Mouse (Mus musculus) layer of hippocampus, postnatal 14 days (tissue): ENCODE results near the gene Slc39a7. TPM values are rescaled to one million over a fixed set of nuclear protein-coding genes. Genes with fewer than 3 reads are reported as not detected.
"Not testable (repeated sequence)": the region's sequence is repeated elsewhere in the genome, so short reads cannot be mapped to it uniquely, and the experiment has no call there.

Experiments used
- DNase-seq, 2 experiments: peaks; one replicate each; pipeline ENCODE4 v3.0.0; 2021 to 2022; ENCODE audit warnings: low spot score in 2 of 2, mixed read lengths in 1 of 2
- microRNA-seq, 2 experiments: library from miRNA; unstranded; fragments of <30 nt; microRNA quantifications; one replicate each; pipeline ENCODE4 v1.2.0; 2021
- total RNA-seq, 2 experiments: library from RNA; stranded (reverse); gene quantifications; 2 replicates each; pipeline ENCODE4 v1.2.3; 2021

The Slc39a7 gene
- total RNA-seq, 2 experiments from 2014 or later = 91.2 to 97.5 TPM

DNA sequence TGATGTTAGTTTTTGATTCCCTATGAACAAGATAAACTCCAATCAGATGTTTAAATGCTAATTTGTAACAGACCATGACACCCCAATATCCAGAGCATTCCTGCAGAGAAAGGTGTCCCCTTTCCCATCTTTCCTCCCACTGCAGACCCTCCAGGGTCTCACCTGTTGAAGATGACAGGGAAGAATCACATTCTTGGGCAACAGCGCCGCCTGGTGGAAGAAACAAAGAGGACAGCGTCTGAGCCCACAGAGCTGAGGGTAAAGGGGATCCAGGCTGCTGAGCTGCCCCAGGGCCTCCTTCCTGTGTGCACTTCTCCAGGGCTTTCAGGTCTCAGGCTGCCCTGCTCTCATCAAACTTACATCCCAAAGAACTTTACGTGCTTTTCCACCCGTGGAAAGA is 28.1 kb downstream of the Slc39a7 start:
- peak in 1 of 2 experiments; percentile 22 for DNase-seq

DNA sequence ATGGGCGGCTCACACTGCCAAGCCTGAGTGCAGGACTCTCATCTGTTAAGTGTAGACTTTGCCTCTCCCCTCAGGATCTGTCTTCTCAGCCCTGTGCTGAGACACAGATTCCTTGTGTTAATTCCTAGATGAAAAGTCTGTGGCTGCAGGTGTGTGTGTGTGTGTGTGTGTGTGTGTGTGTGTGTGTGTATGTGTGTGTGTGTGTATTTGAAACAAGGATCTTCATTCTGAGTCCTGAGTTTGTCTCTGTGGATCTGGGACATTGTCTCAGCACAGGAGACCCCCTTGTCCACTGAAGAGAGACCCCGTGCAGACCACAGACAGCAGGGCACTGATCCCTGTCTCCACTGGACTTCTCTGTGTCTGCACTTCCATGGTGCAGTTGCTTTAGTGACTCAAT is 30.7 kb downstream of the Slc39a7 start:
- DNase-seq = not testable (repeated sequence)

- peak in 1 of 2 experiments; percentile 72 for DNase-seq
Measured at GRCm38 (mm10) chr17:34000150-34000537, 31.3 kb downstream of the Slc39a7 start, which contains the start of gene H2-K1. Gene H2-K1 (minus strand): TSS chr17:34000347.

GRCm38 (mm10) chr17:33999341-34000149 is 31.9 kb downstream of the Slc39a7 start:
- DNase-seq = no peak

DNA sequence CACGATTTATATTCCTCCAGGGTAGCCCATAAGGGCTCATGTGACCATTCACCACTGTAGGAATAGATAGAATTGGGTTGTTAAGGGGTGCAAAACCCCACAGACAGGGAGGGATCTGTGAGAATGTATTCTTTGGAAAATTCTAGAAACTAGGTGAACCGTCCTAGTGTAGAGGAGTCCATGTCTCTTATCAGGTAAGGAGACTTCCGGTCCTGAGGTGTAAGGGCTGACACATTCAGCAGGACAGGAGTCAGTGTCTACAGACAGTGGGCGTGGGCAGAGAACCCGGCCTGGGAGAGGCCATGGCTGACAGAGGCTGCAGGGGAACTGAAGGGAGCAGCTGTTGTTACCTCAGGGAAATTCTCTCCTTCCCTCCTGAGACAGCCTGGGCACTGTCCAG is 32.8 kb downstream of the Slc39a7 start:
- DNase-seq = not testable (repeated sequence)

DNA sequence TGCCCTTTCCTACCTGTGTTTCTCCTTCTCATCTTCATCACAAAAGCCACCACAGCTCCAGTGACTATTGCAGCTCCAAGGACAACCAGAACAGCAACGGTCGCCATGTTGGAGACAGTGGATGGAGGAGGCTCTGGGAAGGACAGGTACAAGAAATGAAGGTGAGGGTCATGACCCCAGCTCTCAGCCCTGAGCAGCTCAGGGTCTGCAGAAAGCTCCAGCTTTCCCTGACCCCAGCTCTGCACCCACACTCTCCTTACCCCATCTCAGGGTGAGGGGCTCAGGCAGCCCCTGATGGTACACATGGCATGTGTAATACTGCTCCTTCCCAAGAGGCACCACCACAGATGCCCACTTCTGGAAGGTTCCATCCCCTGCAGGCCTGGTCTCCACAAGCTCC is 34.5 kb downstream of the Slc39a7 start:
- DNase-seq = not testable (repeated sequence)

DNA sequence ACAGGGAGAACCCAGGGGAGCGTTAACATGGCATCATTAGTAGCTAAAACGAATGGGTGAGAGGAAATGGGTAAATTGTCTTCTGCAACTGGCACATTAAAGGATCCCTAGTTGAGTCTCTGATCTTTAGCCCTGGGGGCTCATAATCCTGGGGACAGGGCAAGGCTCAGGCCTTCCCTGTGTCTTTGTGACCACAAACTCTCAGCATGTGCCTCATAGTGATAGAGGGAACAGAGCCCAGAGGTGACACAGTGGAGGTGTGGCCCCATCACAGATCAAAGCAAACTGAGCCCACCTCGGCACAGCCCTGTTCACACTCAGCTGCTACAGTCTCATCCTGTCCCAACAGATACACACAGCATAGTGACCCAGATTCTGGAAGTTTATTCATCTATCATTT is 35.8 kb downstream of the Slc39a7 start:
- no peak for DNase-seq

DNA sequence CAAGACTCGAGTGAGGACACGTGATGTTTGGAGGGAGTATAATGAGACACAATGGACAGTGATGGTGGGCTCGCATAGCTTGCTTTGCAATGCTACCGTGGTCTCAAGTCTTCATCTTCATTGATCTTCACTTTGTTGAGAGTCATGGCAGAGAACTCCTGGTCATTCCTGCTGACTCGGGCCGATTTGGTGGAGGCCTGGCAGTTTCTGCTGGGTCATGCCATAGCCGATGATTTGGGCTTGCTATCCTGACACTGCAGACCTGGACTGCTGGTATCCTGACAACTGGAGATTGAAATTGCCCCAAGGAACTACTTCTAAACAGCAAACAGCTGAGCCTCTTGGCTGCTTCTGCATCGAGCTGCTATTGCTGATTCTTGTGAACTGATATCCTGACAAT is 36.5 kb downstream of the Slc39a7 start:
- no peak for DNase-seq

- peak; percentile 20 to 59 for DNase-seq
Measured at GRCm38 (mm10) chr17:33991788-33992664, 39.5 kb downstream of the Slc39a7 start.

DNA sequence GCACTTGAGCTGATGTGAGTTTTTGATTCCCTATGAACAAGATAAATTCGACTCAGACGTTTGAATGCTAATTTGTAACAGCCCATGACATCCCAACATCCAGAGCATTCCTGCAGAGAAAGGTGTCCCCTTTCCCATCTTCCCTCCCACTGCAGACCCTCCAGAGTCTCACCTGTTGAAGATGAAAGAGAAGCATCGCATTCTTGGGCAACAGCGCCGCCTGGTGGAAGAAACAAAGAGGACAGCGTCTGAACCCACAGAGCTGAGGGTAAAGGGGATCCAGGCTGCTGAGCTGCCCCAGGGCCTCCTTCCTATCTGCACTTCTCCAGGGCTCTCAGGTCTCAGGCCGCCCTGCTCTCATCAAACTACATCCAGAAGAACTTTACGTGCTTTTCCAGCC is 49.3 kb downstream of the Slc39a7 start:
- DNase-seq = peak in 1 of 2 experiments; percentile 51

GRCm38 (mm10) chr17:33981192-33981909 is 50.1 kb downstream of the Slc39a7 start:
- peak; percentile 81 to 90 for DNase-seq

DNA sequence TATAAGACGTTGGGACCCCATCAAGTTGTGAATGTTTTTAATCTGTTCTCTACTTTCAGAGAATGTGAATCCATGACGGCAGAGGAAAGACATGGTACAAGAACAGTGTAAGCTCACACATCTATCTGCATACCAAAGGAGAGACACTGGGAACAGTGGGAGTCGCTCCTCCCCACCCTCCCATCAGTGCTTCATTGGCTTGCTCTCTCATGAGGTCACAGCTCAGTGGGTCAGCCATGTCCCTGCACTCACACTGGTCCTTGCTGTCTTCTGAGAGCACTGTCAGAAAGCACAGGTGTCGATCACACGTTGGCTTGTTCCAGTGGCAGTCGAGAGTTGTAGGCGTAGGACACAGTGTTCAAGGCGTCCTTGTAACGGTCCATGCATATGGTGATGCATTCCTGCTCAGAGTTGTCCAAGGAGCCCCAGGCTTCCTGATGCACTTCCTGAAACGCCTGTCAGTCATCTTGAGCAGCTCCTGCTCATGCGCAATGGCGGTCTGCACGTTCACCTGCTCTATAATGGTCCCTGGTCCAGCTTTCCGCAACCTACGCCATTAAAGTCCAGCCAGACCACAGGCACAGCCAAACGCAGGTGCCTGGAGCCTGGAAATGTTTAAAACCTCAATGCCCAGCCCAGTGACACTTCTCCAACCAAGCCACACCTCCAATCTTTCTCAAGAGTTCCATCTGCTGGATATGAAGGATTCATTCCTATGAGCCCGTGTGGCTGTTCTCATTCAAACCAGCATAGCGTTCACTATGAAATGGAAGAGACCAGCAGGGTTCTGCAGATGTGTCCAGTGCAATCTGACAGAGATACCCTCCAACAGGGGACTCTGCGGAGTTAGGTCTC is 51.1 kb downstream of the Slc39a7 start:
- DNase-seq = no peak

GRCm38 (mm10) chr17:33979512-33980050 is 51.9 kb downstream of the Slc39a7 start:
- no peak for DNase-seq

- no peak for DNase-seq
Measured at GRCm38 (mm10) chr17:33978631-33979031, 52.9 kb downstream of the Slc39a7 start.

Small RNA genes within 50 kb of the gene (microRNA-seq; reads per million reads assigned to microRNA genes)
- gene Mir219a-1 = 0 to 0.68 reads per million in 2 experiments
- gene Mir219c = 0 reads per million in 2 experiments

Other genes starting within 250 kb of the Slc39a7 start
- 1 to 10 TPM; 4.8 to 5.8 TPM for gene Angptl4, start 249.9 kb downstream of the Slc39a7 start, total RNA-seq
- gene Kank3, start 221.2 kb downstream of the Slc39a7 start, total RNA-seq = 10 to 100 TPM; 45.2 to 48.1 TPM
- 100 to 1,000 TPM; 776 to 830 TPM for gene Rps28, start 207.1 kb downstream of the Slc39a7 start, total RNA-seq
- gene Ndufa7, start 207.1 kb downstream of the Slc39a7 start, total RNA-seq = 100 to 1,000 TPM; 209 to 232 TPM
- 10 to 100 TPM; 25.9 to 28.8 TPM for gene Cd320, start 188.6 kb downstream of the Slc39a7 start, total RNA-seq
- gene Gm7029, start 157.8 kb downstream of the Slc39a7 start, total RNA-seq = not detected
- gene Kifc1, start 141.0 kb downstream of the Slc39a7 start, total RNA-seq = 1 to 10 TPM; 2.9 to 4.5 TPM
- under 1 TPM in 1 of 2 experiments, not detected in 1; 0.50 TPM for gene Platr17, start 126.5 kb downstream of the Slc39a7 start, total RNA-seq
- gene Daxx, start 122.3 kb downstream of the Slc39a7 start, total RNA-seq = 10 to 100 TPM; 28.0 to 28.6 TPM
- 10 to 100 TPM; 27.4 to 34.4 TPM for gene Tapbp, start 115.8 kb downstream of the Slc39a7 start, total RNA-seq
- 10 to 100 TPM; 30.5 to 34.0 TPM for gene Zbtb22, start 115.8 kb downstream of the Slc39a7 start, total RNA-seq
- 10 to 100 TPM; 67.0 to 68.9 TPM for gene Rgl2, start 102.1 kb downstream of the Slc39a7 start, total RNA-seq
- 10 to 100 TPM; 89.3 to 93.4 TPM for gene Pfdn6, start 91.3 kb downstream of the Slc39a7 start, total RNA-seq
- 10 to 100 TPM; 17.5 to 18.5 TPM for gene Wdr46, start 91.0 kb downstream of the Slc39a7 start, total RNA-seq
- gene B3galt4, start 80.2 kb downstream of the Slc39a7 start, total RNA-seq = 1 to 10 TPM; 5.4 to 6.8 TPM
- 10 to 100 TPM; 78.5 to 84.4 TPM for gene Vps52, start 75.9 kb downstream of the Slc39a7 start, total RNA-seq
- 100 to 1,000 TPM; 356 to 380 TPM for gene Rps18, start 75.7 kb downstream of the Slc39a7 start, total RNA-seq
- 10 to 100 TPM; 14.4 to 15.9 TPM for gene H2-K1, start 31.3 kb downstream of the Slc39a7 start, total RNA-seq
- 10 to 100 TPM; 32.5 to 37.8 TPM for gene Ring1, start 7.0 kb downstream of the Slc39a7 start, total RNA-seq
- gene H2-Ke6, start 3.6 kb downstream of the Slc39a7 start, total RNA-seq = 10 to 100 TPM; 48.0 to 48.7 TPM
- gene Rxrb, start 130 bp upstream of the Slc39a7 start, total RNA-seq = 10 to 100 TPM; 70.9 to 72.1 TPM
- gene Col11a2, start 7.8 kb upstream of the Slc39a7 start, total RNA-seq = 10 to 100 TPM; 26.8 to 27.4 TPM
- gene H2-Oa, start 60.7 kb upstream of the Slc39a7 start, total RNA-seq = not detected
- gene H2-DMa, start 87.9 kb upstream of the Slc39a7 start, total RNA-seq = 10 to 100 TPM; 36.8 to 38.0 TPM
- 100 to 1,000 TPM; 248 to 278 TPM for gene Brd2, start 91.0 kb upstream of the Slc39a7 start, total RNA-seq
- 1 to 10 TPM in 1 of 2 experiments, under 1 TPM in 1; 0.55 to 1.0 TPM for gene H2-DMb2, start 111.6 kb upstream of the Slc39a7 start, total RNA-seq
- under 1 TPM; 0.65 to 0.98 TPM for gene H2-DMb1, start 121.4 kb upstream of the Slc39a7 start, total RNA-seq
- gene Tap1, start 155.9 kb upstream of the Slc39a7 start, total RNA-seq = 1 to 10 TPM; 2.8 to 3.2 TPM
- gene Psmb9, start 156.1 kb upstream of the Slc39a7 start, total RNA-seq = 1 to 10 TPM; 1.1 to 1.8 TPM
- gene Psmb8, start 166.0 kb upstream of the Slc39a7 start, total RNA-seq = 1 to 10 TPM; 2.5 to 2.6 TPM
- 1 to 10 TPM; 5.7 to 5.9 TPM for gene Tap2, start 171.8 kb upstream of the Slc39a7 start, total RNA-seq
- gene H2-Ob, start 207.2 kb upstream of the Slc39a7 start, total RNA-seq = under 1 TPM in 1 of 2 experiments, not detected in 1; 0.69 TPM
- 1 to 10 TPM; 2.3 to 2.7 TPM for gene H2-Ab1, start 226.0 kb upstream of the Slc39a7 start, total RNA-seq